Mouse (Mus musculus): ENCODE measurements at regions not wholly inside any gene's neighbourhood (a gene's known extent, or its start where the extent isn't known, plus 50 kb on each side); places are given as distances from the start of the nearest gene placed in this dataset.

- H3K36me3 ChIP-seq (replicated peaks in 1 of 2; ENCODE audit: control insufficient read depth in 1 of 2, insufficient read depth in 1 of 2, low read length in 1 of 2) = no peaks in the 10 kb centered on the region
- H3K4me1 ChIP-seq (ENCODE audit: control insufficient read depth in 1 of 2, insufficient read depth in 2 of 2) = no peaks in the 10 kb centered on the region
- H3K79me2 ChIP-seq (replicated peaks; ENCODE audit: control insufficient read depth, extremely low read depth, insufficient read depth, poor library complexity, severe bottlenecking) = no peaks in the 10 kb centered on the region
- peaks cover 56% of the 10 kb centered on the region for H3K9me3 ChIP-seq (replicated peaks; ENCODE audit: low read length)
- in situ Hi-C loops (cut with MboI; ENCODE audit: low pct_ligation_motif_present, low pct_unique_long_range_greater_than_20kb, low sequenced_read_pairs) = no loop called here
- H3K27me3 ChIP-seq (replicated peaks) = no peaks in the 10 kb centered on the region
- dilution Hi-C loops (cut with MboI; ENCODE audit: extremely low pct_ligation_motif_present, extremely low pct_unique_long_range_greater_than_20kb, low sequenced_read_pairs) = no loop called here
- no peak overlapping the region for H3K27ac ChIP-seq (ENCODE audit: insufficient read depth, low read depth)
- H3K4me3 ChIP-seq (replicated peaks in 1 of 3; ENCODE audit: low read depth in 2 of 3, low read length in 2 of 3, poor library complexity in 1 of 3) = no peak overlapping the region
- H3K4me2 ChIP-seq (ENCODE audit: insufficient read depth, low read depth, poor library complexity, severe bottlenecking) = no peak overlapping the region
- TF ChIP-seq RAD21 (IDR thresholded peaks at IDR 0.05; ENCODE audit: low read depth, low read length) (no peak), JUND (conservative IDR thresholded peaks at IDR 0.05; ENCODE audit: low read depth, low read length) (no peak), MAZ (IDR thresholded peaks at IDR 0.05; ENCODE audit: low read depth, low read length) (no peak), MYC (IDR thresholded peaks at IDR 0.05; ENCODE audit: low read depth, low read length) (no peak), CHD1 (IDR thresholded peaks at IDR 0.05; ENCODE audit: low read depth, low read length) (no peak), SIN3A (IDR thresholded peaks at IDR 0.05; ENCODE audit: low read length) (no peak), POLR2AphosphoS2 (IDR thresholded peaks at IDR 0.05; ENCODE audit: low read depth, low read length) (no peak)
- no peak for DNase-seq (ENCODE audit: extremely low read depth)
- no peak overlapping the region for H3K9ac ChIP-seq (ENCODE audit: insufficient read depth, low read depth)
Measured at GRCm38 (mm10) chr12:26963917-26964316, 378.5 kb downstream of the Sox11 start.

- no peaks in the 10 kb centered on the region for H3K79me2 ChIP-seq (replicated peaks; ENCODE audit: control insufficient read depth, extremely low read depth, insufficient read depth, poor library complexity, severe bottlenecking)
- H3K9me3 ChIP-seq (replicated peaks; ENCODE audit: low read length) = peaks cover 38% of the 10 kb centered on the region
- no peaks in the 10 kb centered on the region for H3K27me3 ChIP-seq (replicated peaks)
- no peak overlapping the region for H3K9ac ChIP-seq (ENCODE audit: insufficient read depth, low read depth)
- dilution Hi-C loops (cut with MboI; ENCODE audit: extremely low pct_ligation_motif_present, extremely low pct_unique_long_range_greater_than_20kb, low sequenced_read_pairs) (no loop called here), in situ Hi-C loops (cut with MboI; ENCODE audit: low pct_ligation_motif_present, low pct_unique_long_range_greater_than_20kb, low sequenced_read_pairs) (no loop called here)
- H3K4me2 ChIP-seq (ENCODE audit: insufficient read depth, low read depth, poor library complexity, severe bottlenecking) = no peak overlapping the region
- no peaks in the 10 kb centered on the region for H3K36me3 ChIP-seq (replicated peaks in 1 of 2; ENCODE audit: control insufficient read depth in 1 of 2, insufficient read depth in 1 of 2, low read length in 1 of 2)
- DNase-seq (ENCODE audit: extremely low read depth) = no peak
- TF ChIP-seq BHLHE40 (IDR thresholded peaks at IDR 0.05; ENCODE audit: low read depth, low read length) (no peak), HCFC1 (IDR thresholded peaks at IDR 0.05; ENCODE audit: low read depth, low read length) (no peak), ETS1 (conservative IDR thresholded peaks at IDR 0.05; ENCODE audit: low read depth, low read length) (no peak), MEF2A (IDR thresholded peaks at IDR 0.05; ENCODE audit: borderline replicate concordance, low read depth, low read length) (no peak), USF2 (conservative IDR thresholded peaks at IDR 0.05; ENCODE audit: low read depth, low read length) (no peak), CHD2 (IDR thresholded peaks at IDR 0.05; ENCODE audit: low read length) (no peak), MXI1 (IDR thresholded peaks at IDR 0.05; ENCODE audit: low read depth, low read length) (no peak), MAZ (IDR thresholded peaks at IDR 0.05; ENCODE audit: low read depth, low read length) (no peak), RCOR1 (conservative IDR thresholded peaks at IDR 0.05; ENCODE audit: low read depth, low read length) (no peak)
- no peak overlapping the region for H3K27ac ChIP-seq (ENCODE audit: insufficient read depth, low read depth)
- no peak overlapping the region for H3K4me3 ChIP-seq (replicated peaks in 1 of 3; ENCODE audit: low read depth in 2 of 3, low read length in 2 of 3, poor library complexity in 1 of 3)
- no peaks in the 10 kb centered on the region for H3K4me1 ChIP-seq (ENCODE audit: control insufficient read depth in 1 of 2, insufficient read depth in 2 of 2)
Measured at GRCm38 (mm10) chr12:26939831-26940230, 402.5 kb downstream of the Sox11 start.

GRCm38 (mm10) chr12:26937836-26938235, 404.5 kb downstream of the Sox11 start:
- H3K79me2 ChIP-seq (replicated peaks; ENCODE audit: control insufficient read depth, extremely low read depth, insufficient read depth, poor library complexity, severe bottlenecking) = no peaks in the 10 kb centered on the region
- H3K36me3 ChIP-seq (replicated peaks in 1 of 2; ENCODE audit: control insufficient read depth in 1 of 2, insufficient read depth in 1 of 2, low read length in 1 of 2) = no peaks in the 10 kb centered on the region
- H3K4me1 ChIP-seq (ENCODE audit: control insufficient read depth in 1 of 2, insufficient read depth in 2 of 2) = no peaks in the 10 kb centered on the region
- TF ChIP-seq ELF1 (IDR thresholded peaks at IDR 0.05; ENCODE audit: low read depth, low read length) = no peak
- TF ChIP-seq ZMIZ1 (IDR thresholded peaks at IDR 0.05; ENCODE audit: low read depth, low read length) = no peak
- no peak for TF ChIP-seq UBTF (IDR thresholded peaks at IDR 0.05; ENCODE audit: low read depth, low read length)
- TF ChIP-seq NELFE (IDR thresholded peaks at IDR 0.05; ENCODE audit: low read depth, low read length) = no peak
- no peak for TF ChIP-seq ZC3H11A (IDR thresholded peaks at IDR 0.05; ENCODE audit: low read depth, low read length)
- TF ChIP-seq BHLHE40 (IDR thresholded peaks at IDR 0.05; ENCODE audit: low read depth, low read length) = no peak
- TF ChIP-seq RAD21 (IDR thresholded peaks at IDR 0.05; ENCODE audit: low read depth, low read length) = no peak
- TF ChIP-seq POLR2AphosphoS2 (IDR thresholded peaks at IDR 0.05; ENCODE audit: low read depth, low read length) = no peak
- TF ChIP-seq JUN (IDR thresholded peaks at IDR 0.05; ENCODE audit: insufficient read depth, low read depth, low read length) = no peak
- TF ChIP-seq JUND (conservative IDR thresholded peaks at IDR 0.05; ENCODE audit: low read depth, low read length) = no peak
- no peak for TF ChIP-seq NRF1 (IDR thresholded peaks at IDR 0.05; ENCODE audit: low read depth, low read length)
- no peak for TF ChIP-seq HCFC1 (IDR thresholded peaks at IDR 0.05; ENCODE audit: low read depth, low read length)
- no peak for TF ChIP-seq SIN3A (IDR thresholded peaks at IDR 0.05; ENCODE audit: low read length)
- TF ChIP-seq MYC (IDR thresholded peaks at IDR 0.05; ENCODE audit: low read depth, low read length) = no peak
- no peak for TF ChIP-seq ZKSCAN1 (IDR thresholded peaks at IDR 0.05; ENCODE audit: borderline replicate concordance, low read depth, low read length)
- no peak for TF ChIP-seq MAX (IDR thresholded peaks at IDR 0.05; ENCODE audit: low read length)
- H3K4me2 ChIP-seq (ENCODE audit: insufficient read depth, low read depth, poor library complexity, severe bottlenecking) = no peak overlapping the region
- no peaks in the 10 kb centered on the region for H3K27me3 ChIP-seq (replicated peaks)
- dilution Hi-C loops (cut with MboI; ENCODE audit: extremely low pct_ligation_motif_present, extremely low pct_unique_long_range_greater_than_20kb, low sequenced_read_pairs) (no loop called here), in situ Hi-C loops (cut with MboI; ENCODE audit: low pct_ligation_motif_present, low pct_unique_long_range_greater_than_20kb, low sequenced_read_pairs) (no loop called here)
- no peak overlapping the region for H3K27ac ChIP-seq (ENCODE audit: insufficient read depth, low read depth)
- no peak for DNase-seq (ENCODE audit: extremely low read depth)
- H3K9ac ChIP-seq (ENCODE audit: insufficient read depth, low read depth) = no peak overlapping the region
- no peak overlapping the region for H3K4me3 ChIP-seq (replicated peaks in 1 of 3; ENCODE audit: low read depth in 2 of 3, low read length in 2 of 3, poor library complexity in 1 of 3)
- H3K9me3 ChIP-seq (replicated peaks; ENCODE audit: low read length) = peaks cover 51% of the 10 kb centered on the region
